Mouse (Mus musculus) midbrain, embryonic 12.5 days (tissue): ENCODE measurements around the gene Mroh7. TPM values are rescaled to one million over a fixed set of nuclear protein-coding genes. Genes with fewer than 3 reads are reported as not detected.

Source experiments
- polyA plus RNA-seq: library from polyadenylated mRNA; unstranded; fragments of >200 nt; fragmentation: Nextera tagmentation; extraction: Ambion mirVana; gene quantifications from 2 replicates; pipeline ENCODE4 v1.2.1, GENCODE M21; 2016

The Mroh7 gene
- polyA plus RNA-seq, 1 experiment from 2014 or later = 0.08 TPM

Other genes starting within 250 kb of the Mroh7 start
- not detected in 2 replicates for gene Bsnd, start 238.6 kb downstream of the Mroh7 start, polyA plus RNA-seq
- gene Dhcr24, start 169.9 kb downstream of the Mroh7 start, polyA plus RNA-seq = 6.7 and 7.7 TPM in 2 replicates
- 0.27 and 0.79 TPM in 2 replicates for gene Lexm, start 113.7 kb downstream of the Mroh7 start, polyA plus RNA-seq
- 0.40 and 0.58 TPM in 2 replicates for gene Ttc22, start 108.5 kb downstream of the Mroh7 start, polyA plus RNA-seq
- gene Pars2, start 79.9 kb downstream of the Mroh7 start, polyA plus RNA-seq = 12.0 and 13.3 TPM in 2 replicates
- gene Ttc4, start 52.0 kb downstream of the Mroh7 start, polyA plus RNA-seq = 101 and 107 TPM in 2 replicates
- gene Fam151a, start 3.0 kb upstream of the Mroh7 start, polyA plus RNA-seq = not detected in 2 replicates
- gene Acot11, start 74.1 kb upstream of the Mroh7 start, polyA plus RNA-seq = 1.5 and 1.6 TPM in 2 replicates
- gene Ssbp3, start 179.8 kb upstream of the Mroh7 start, polyA plus RNA-seq = 277 and 309 TPM in 2 replicates